Mouse (Mus musculus) lung, adult 2 months (tissue): ENCODE measurements around the gene Krtdap.

Experiments
- CTCF ChIP-seq: fragments of 200-500 bp; IDR thresholded peaks from 2 replicates; pipeline ENCODE4 v1.5.1; 2011; ENCODE audit warnings: mild to moderate bottlenecking, low read length, control low read depth; ENCODE audit not compliant: insufficient read depth
- POLR2A ChIP-seq: fragments of 200-500 bp; IDR thresholded peaks from 2 replicates; pipeline ENCODE4 v1.6.1; 2011; ENCODE audit warnings: low read depth, mild to moderate bottlenecking, control low read depth, low read length, borderline replicate concordance; ENCODE audit errors: extremely low read depth

DNA sequence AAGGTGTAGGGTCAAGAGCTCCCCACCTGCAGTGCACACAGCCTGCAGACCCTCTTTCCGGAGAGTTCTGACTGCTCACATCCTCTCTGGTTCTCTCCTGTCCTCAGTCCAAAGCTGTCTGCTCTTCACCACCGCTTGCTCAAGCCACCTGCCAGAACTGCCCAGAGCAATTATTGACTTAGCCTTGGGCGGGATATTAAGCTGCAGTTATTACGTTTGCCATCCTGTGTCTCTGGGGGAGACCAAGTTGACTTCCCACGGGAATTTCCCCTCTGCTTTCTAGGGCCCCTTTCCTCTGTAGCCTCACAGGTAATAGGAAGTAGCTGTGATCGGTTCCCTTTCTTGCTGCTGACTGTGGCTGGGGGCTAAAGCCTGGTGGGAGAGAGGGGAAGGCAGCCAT, 32.4 kb downstream of the Krtdap start:
- TF ChIP-seq CTCF: no peak
- TF ChIP-seq POLR2A: no peak
